Mouse (Mus musculus) gastrocnemius, postnatal 25 days (tissue): ENCODE measurements around the gene A830031A19Rik. TPM values are rescaled to one million over a fixed set of nuclear protein-coding genes. Genes with fewer than 3 reads are reported as not detected.

Source experiments
- DNase-seq: peaks from one replicate; pipeline ENCODE4 v3.0.0; 2022
- total RNA-seq, 2 experiments: library from RNA; stranded (reverse); gene quantifications; 1 replicate in 1 of 2; 2 replicates in 1 of 2; pipeline ENCODE4 v1.2.3; 2021

The A830031A19Rik gene
- total RNA-seq, 2 experiments from 2014 or later = not detected

- DNase-seq = no peak
Measured at GRCm38 (mm10) chr11:24076821-24077730, 2.2 kb upstream of the A830031A19Rik start.

- DNase-seq = peak; percentile 8
Measured at GRCm38 (mm10) chr11:24076127-24076650, 1.3 kb upstream of the A830031A19Rik start.

GRCm38 (mm10) chr11:24075486-24076126 lies 752 bp upstream of the A830031A19Rik start:
- DNase-seq = no peak

- no peak for DNase-seq
Measured at GRCm38 (mm10) chr11:24074021-24074591, 748 bp downstream of the A830031A19Rik start.

GRCm38 (mm10) chr11:24065313-24065712 lies 9.5 kb downstream of the A830031A19Rik start:
- no peak for DNase-seq

GRCm38 (mm10) chr11:24064221-24064620 lies 10.6 kb downstream of the A830031A19Rik start:
- DNase-seq = no peak

- no peak for DNase-seq
Measured at GRCm38 (mm10) chr11:24062495-24063096, 12.3 kb downstream of the A830031A19Rik start.

- DNase-seq = no peak
Measured at GRCm38 (mm10) chr11:24061819-24062218, 13.0 kb downstream of the A830031A19Rik start.

GRCm38 (mm10) chr11:24060428-24060827 lies 14.4 kb downstream of the A830031A19Rik start:
- DNase-seq = no peak

GRCm38 (mm10) chr11:24059137-24059536 lies 15.7 kb downstream of the A830031A19Rik start:
- DNase-seq = no peak

- no peak for DNase-seq
Measured at GRCm38 (mm10) chr11:24052882-24053281, 22.0 kb downstream of the A830031A19Rik start.

GRCm38 (mm10) chr11:24050032-24050757 lies 24.7 kb downstream of the A830031A19Rik start:
- no peak for DNase-seq

- peak; percentile 15 for DNase-seq
Measured at GRCm38 (mm10) chr11:24049226-24050031, 25.4 kb downstream of the A830031A19Rik start.

GRCm38 (mm10) chr11:24044025-24044424 lies 30.8 kb downstream of the A830031A19Rik start:
- DNase-seq = no peak

- DNase-seq = no peak
Measured at GRCm38 (mm10) chr11:24020760-24021159, 54.1 kb downstream of the A830031A19Rik start.

GRCm38 (mm10) chr11:24018783-24019182 lies 56.1 kb downstream of the A830031A19Rik start:
- DNase-seq = no peak

GRCm38 (mm10) chr11:24016647-24017179 lies 58.1 kb downstream of the A830031A19Rik start:
- no peak for DNase-seq

- DNase-seq = no peak
Measured at GRCm38 (mm10) chr11:24016049-24016448, 58.8 kb downstream of the A830031A19Rik start.

- no peak for DNase-seq
Measured at GRCm38 (mm10) chr11:24014642-24015041, 60.2 kb downstream of the A830031A19Rik start.

- DNase-seq = no peak
Measured at GRCm38 (mm10) chr11:24012301-24012700, 62.6 kb downstream of the A830031A19Rik start.
